Mouse (Mus musculus): Measurements from ENCODE around the gene Nudt1. TPM values are rescaled to one million over a fixed set of nuclear protein-coding genes. Genes with fewer than 3 reads are reported as not detected.

Nudt1 gene
- polyA plus RNA-seq, 1 experiment from 2014 or later, result 37.0 TPM

- no peak for ATAC-seq (ENCODE audit: insufficient read depth, low FRiP score)
- Histone ChIP-seq H3K9me3 (replicated peaks; ENCODE audit: control insufficient read depth, low read length) (no peaks in the 10 kb centered on the region), H3K4me2 (ENCODE audit: low read depth, low read length) (no peak overlapping the region), H3K27me3 (ENCODE audit: control insufficient read depth, insufficient read depth, low read length) (no peaks in the 10 kb centered on the region), H3K4me3 (replicated peaks; ENCODE audit: low read length) (no peak overlapping the region), H3K9ac (ENCODE audit: low read length) (no peak overlapping the region), H3K36me3 (ENCODE audit: control insufficient read depth, insufficient read depth, low read length) (peaks cover 4% of the 10 kb centered on the region; the same call in 1 of the 2 replicates), H3K4me1 (ENCODE audit: control insufficient read depth, insufficient read depth, low read length) (peaks cover 16% of the 10 kb centered on the region), H3K27ac (ENCODE audit: low read length) (no peak overlapping the region)
- 37% methylated on average over 2 of the region's 2 CpGs for WGBS
Measured at GRCm38 (mm10) chr5:140333631-140334030, 12.2 kb downstream of the Nudt1 start.

DNA sequence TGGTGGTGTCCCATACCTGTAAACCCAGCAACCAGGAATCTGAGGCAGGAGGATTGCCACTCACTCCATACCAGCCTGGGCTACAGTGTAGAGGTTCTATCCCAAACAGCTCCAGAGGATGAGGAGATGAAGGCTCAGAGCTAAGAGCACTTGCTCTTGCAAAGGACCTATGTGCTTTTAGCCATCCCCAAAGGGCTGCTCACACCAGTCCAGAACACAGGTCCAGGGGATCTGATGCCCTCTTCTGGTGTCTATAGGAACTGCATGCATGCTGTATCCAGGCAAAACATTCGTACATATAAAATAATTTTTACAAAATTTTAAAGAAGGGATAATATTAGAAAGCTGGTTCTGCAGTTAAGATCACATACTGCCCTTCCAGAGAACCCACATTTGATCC lies 15.2 kb downstream of the Nudt1 start:
- no peak overlapping the region for H3K4me2 ChIP-seq (ENCODE audit: low read depth, low read length)
- H3K27ac ChIP-seq (ENCODE audit: low read length), result no peak overlapping the region
- ATAC-seq (ENCODE audit: insufficient read depth, low FRiP score), result no peak
- peaks cover 7% of the 10 kb centered on the region; the same call in 1 of the 2 replicates for H3K4me1 ChIP-seq (ENCODE audit: control insufficient read depth, insufficient read depth, low read length)
- H3K9me3 ChIP-seq (replicated peaks; ENCODE audit: control insufficient read depth, low read length), result no peaks in the 10 kb centered on the region
- no peak overlapping the region for H3K4me3 ChIP-seq (replicated peaks; ENCODE audit: low read length)
- H3K27me3 ChIP-seq (ENCODE audit: control insufficient read depth, insufficient read depth, low read length), result no peaks in the 10 kb centered on the region
- peaks cover 17% of the 10 kb centered on the region for H3K36me3 ChIP-seq (ENCODE audit: control insufficient read depth, insufficient read depth, low read length)
- H3K9ac ChIP-seq (ENCODE audit: low read length), result no peak overlapping the region
- WGBS, result 89% methylated on average over 1 of the region's 1 CpGs

GRCm38 (mm10) chr5:140338779-140339178 lies 17.3 kb downstream of the Nudt1 start:
- 97% methylated on average over 4 of the region's 4 CpGs for WGBS
- Histone ChIP-seq H3K9ac (ENCODE audit: low read length) (no peak overlapping the region), H3K27me3 (ENCODE audit: control insufficient read depth, insufficient read depth, low read length) (no peaks in the 10 kb centered on the region), H3K4me3 (replicated peaks; ENCODE audit: low read length) (no peak overlapping the region), H3K4me1 (ENCODE audit: control insufficient read depth, insufficient read depth, low read length) (no peaks in the 10 kb centered on the region), H3K9me3 (replicated peaks; ENCODE audit: control insufficient read depth, low read length) (no peaks in the 10 kb centered on the region), H3K27ac (ENCODE audit: low read length) (no peak overlapping the region), H3K36me3 (ENCODE audit: control insufficient read depth, insufficient read depth, low read length) (peaks cover 17% of the 10 kb centered on the region), H3K4me2 (ENCODE audit: low read depth, low read length) (no peak overlapping the region)
- no peak for ATAC-seq (ENCODE audit: insufficient read depth, low FRiP score)

DNA sequence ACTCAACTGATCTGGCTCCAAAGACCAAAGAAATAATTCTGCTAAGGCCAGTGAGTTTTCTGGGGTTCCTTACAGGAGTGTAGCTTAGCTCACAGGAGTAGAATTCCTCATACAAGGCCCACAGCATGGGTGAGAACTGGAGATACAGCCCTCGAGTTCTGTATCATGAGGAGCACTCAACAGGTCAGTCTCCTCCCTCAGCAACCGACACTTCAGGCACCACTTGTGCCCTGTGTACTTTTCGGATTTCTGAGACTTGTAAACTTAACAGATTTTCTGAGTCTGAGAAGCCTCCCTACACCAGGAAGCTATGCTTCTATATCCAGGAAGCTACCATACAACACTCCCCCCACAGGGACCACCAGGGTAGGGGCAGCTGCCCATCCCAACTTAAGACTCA lies 18.4 kb downstream of the Nudt1 start:
- H3K27ac ChIP-seq (ENCODE audit: low read length), result no peak overlapping the region
- no peak overlapping the region for H3K9ac ChIP-seq (ENCODE audit: low read length)
- no peaks in the 10 kb centered on the region for H3K4me1 ChIP-seq (ENCODE audit: control insufficient read depth, insufficient read depth, low read length)
- no peak overlapping the region for H3K4me3 ChIP-seq (replicated peaks; ENCODE audit: low read length)
- no peak overlapping the region for H3K4me2 ChIP-seq (ENCODE audit: low read depth, low read length)
- peaks cover 17% of the 10 kb centered on the region for H3K36me3 ChIP-seq (ENCODE audit: control insufficient read depth, insufficient read depth, low read length)
- no peak for ATAC-seq (ENCODE audit: insufficient read depth, low FRiP score)
- H3K27me3 ChIP-seq (ENCODE audit: control insufficient read depth, insufficient read depth, low read length), result no peaks in the 10 kb centered on the region
- no peaks in the 10 kb centered on the region for H3K9me3 ChIP-seq (replicated peaks; ENCODE audit: control insufficient read depth, low read length)
- 85% methylated on average over 3 of the region's 3 CpGs for WGBS

GRCm38 (mm10) chr5:140342880-140343279 lies 21.4 kb downstream of the Nudt1 start:
- no peak for ATAC-seq (ENCODE audit: insufficient read depth, low FRiP score)
- WGBS, result 79% methylated on average over 4 of the region's 4 CpGs
- peaks cover 21% of the 10 kb centered on the region for H3K36me3 ChIP-seq (ENCODE audit: control insufficient read depth, insufficient read depth, low read length)

DNA sequence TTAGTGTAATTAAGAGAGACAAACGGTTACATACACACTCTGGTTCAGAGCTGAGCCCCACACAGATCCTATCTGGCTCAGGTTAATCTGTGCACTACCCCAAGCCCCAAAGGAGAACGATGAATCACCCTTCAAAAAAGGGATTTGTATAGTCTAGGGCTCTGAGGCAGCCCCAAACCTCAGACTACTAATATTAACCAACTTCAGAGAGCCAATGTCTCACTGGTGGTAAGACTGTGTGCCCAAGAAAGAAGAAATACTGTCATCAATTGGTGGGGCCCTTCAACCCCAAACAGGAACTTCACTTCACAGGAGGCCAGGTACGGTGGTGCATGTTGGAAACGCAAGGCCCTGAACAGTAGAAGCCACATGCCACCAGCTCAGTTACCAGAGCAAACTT lies 23.8 kb downstream of the Nudt1 start:
- Histone ChIP-seq H3K9me3 (replicated peaks; ENCODE audit: control insufficient read depth, low read length) (no peaks in the 10 kb centered on the region), H3K27ac (ENCODE audit: low read length) (no peak overlapping the region), H3K4me1 (ENCODE audit: control insufficient read depth, insufficient read depth, low read length) (no peaks in the 10 kb centered on the region), H3K9ac (ENCODE audit: low read length) (no peak overlapping the region), H3K27me3 (ENCODE audit: control insufficient read depth, insufficient read depth, low read length) (no peaks in the 10 kb centered on the region), H3K36me3 (ENCODE audit: control insufficient read depth, insufficient read depth, low read length) (0 out of 2 replicates have a peak, but pooled peaks cover 10% of the 10 kb centered on the region), H3K4me3 (replicated peaks; ENCODE audit: low read length) (no peak overlapping the region), H3K4me2 (ENCODE audit: low read depth, low read length) (no peak overlapping the region)
- no peak for ATAC-seq (ENCODE audit: insufficient read depth, low FRiP score)
- WGBS, result 83% methylated on average over 4 of the region's 4 CpGs

More at GRCm38 (mm10) chr5:140342880-140343279, 21.4 kb downstream of the Nudt1 start:
- Histone ChIP-seq H3K4me3 (replicated peaks; ENCODE audit: low read length) (no peak overlapping the region), H3K27me3 (ENCODE audit: control insufficient read depth, insufficient read depth, low read length) (no peaks in the 10 kb centered on the region), H3K9ac (ENCODE audit: low read length) (no peak overlapping the region), H3K4me1 (ENCODE audit: control insufficient read depth, insufficient read depth, low read length) (no peaks in the 10 kb centered on the region), H3K9me3 (replicated peaks; ENCODE audit: control insufficient read depth, low read length) (no peaks in the 10 kb centered on the region), H3K4me2 (ENCODE audit: low read depth, low read length) (no peak overlapping the region), H3K27ac (ENCODE audit: low read length) (no peak overlapping the region)

- no peaks in the 10 kb centered on the region for H3K4me1 ChIP-seq (ENCODE audit: control insufficient read depth, insufficient read depth, low read length)
- H3K27me3 ChIP-seq (ENCODE audit: control insufficient read depth, insufficient read depth, low read length), result no peaks in the 10 kb centered on the region
- H3K27ac ChIP-seq (ENCODE audit: low read length), result no peak overlapping the region
- no peak for ATAC-seq (ENCODE audit: insufficient read depth, low FRiP score)
- no peak overlapping the region for H3K4me3 ChIP-seq (replicated peaks; ENCODE audit: low read length)
- no peaks in the 10 kb centered on the region for H3K9me3 ChIP-seq (replicated peaks; ENCODE audit: control insufficient read depth, low read length)
- 91% methylated on average over 1 of the region's 1 CpGs for WGBS
- H3K36me3 ChIP-seq (ENCODE audit: control insufficient read depth, insufficient read depth, low read length), result 0 out of 2 replicates have a peak, but pooled peaks cover 8% of the 10 kb centered on the region
- H3K4me2 ChIP-seq (ENCODE audit: low read depth, low read length), result no peak overlapping the region
- no peak overlapping the region for H3K9ac ChIP-seq (ENCODE audit: low read length)
Measured at GRCm38 (mm10) chr5:140346050-140346449, 24.6 kb downstream of the Nudt1 start.

DNA sequence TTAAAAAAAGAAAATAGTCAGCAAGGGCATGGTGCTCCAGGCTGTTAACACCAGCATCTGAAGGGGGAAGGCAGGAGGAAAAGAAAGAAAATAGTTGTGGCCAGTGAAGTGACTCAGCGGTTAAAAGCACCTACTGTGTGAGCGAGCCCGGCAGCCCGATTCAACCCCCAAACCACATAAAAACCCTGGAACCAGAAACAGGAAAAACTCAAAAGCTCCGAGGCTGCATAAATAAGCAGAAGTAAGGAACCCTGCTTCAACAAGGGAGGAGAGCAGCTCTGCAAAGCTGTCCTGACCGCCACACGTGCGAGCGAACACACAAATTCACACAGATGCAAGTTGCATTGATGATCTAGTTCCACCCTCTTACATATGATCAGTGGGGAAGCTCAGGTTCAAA lies 28.4 kb downstream of the Nudt1 start:
- 93% methylated on average over 9 of the region's 9 CpGs for WGBS
- no peaks in the 10 kb centered on the region for H3K4me1 ChIP-seq (ENCODE audit: control insufficient read depth, insufficient read depth, low read length)
- H3K27me3 ChIP-seq (ENCODE audit: control insufficient read depth, insufficient read depth, low read length), result no peaks in the 10 kb centered on the region
- H3K9me3 ChIP-seq (replicated peaks; ENCODE audit: control insufficient read depth, low read length), result no peaks in the 10 kb centered on the region
- H3K36me3 ChIP-seq (ENCODE audit: control insufficient read depth, insufficient read depth, low read length), result peaks cover 14% of the 10 kb centered on the region
- no peak overlapping the region for H3K9ac ChIP-seq (ENCODE audit: low read length)
- no peak overlapping the region for H3K4me3 ChIP-seq (replicated peaks; ENCODE audit: low read length)
- H3K27ac ChIP-seq (ENCODE audit: low read length), result no peak overlapping the region
- H3K4me2 ChIP-seq (ENCODE audit: low read depth, low read length), result no peak overlapping the region
- no peak for ATAC-seq (ENCODE audit: insufficient read depth, low FRiP score)

DNA sequence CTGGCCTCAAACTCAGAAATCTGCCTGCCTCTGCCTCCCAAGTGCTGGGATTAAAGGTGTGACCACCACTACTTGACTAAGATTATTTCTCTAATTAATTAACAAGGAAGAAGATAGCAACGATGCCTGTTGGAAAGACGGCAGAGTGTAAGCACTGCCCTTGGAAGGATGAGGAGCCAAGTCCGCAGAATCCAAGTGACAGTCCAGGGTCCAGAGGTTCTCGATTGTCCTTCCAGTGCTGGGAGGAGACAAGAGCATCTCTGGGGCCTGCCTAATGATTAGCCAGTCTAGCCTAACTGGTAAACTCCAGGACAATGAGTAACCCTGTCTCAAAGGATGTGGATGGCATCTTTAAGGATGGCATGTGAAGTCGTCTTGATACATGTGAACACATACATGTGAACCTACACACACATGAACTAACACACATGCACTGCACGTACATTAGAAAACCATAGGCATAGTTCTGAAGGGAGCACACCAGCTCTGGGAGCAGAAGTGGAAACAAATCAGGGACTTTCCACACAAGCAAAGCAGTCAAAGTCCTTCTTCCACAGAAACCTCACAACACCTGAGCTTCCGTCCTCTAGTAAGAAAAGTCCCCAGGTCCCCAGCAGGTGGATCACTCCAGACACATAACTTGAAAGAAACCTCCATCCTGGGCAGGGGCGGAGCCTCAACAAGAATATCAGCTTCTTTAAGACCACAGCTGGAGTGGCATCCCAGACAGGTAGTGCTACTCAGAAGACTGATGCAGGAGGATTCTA lies 29.5 kb downstream of the Nudt1 start:
- H3K27ac ChIP-seq (ENCODE audit: low read length), result no peak overlapping the region
- 89% methylated on average over 8 of the region's 8 CpGs for WGBS
- ATAC-seq (ENCODE audit: insufficient read depth, low FRiP score), result no peak
- H3K9me3 ChIP-seq (replicated peaks; ENCODE audit: control insufficient read depth, low read length), result no peaks in the 10 kb centered on the region
- no peak overlapping the region for H3K4me2 ChIP-seq (ENCODE audit: low read depth, low read length)
- peaks cover 9% of the 10 kb centered on the region for H3K36me3 ChIP-seq (ENCODE audit: control insufficient read depth, insufficient read depth, low read length)
- H3K4me3 ChIP-seq (replicated peaks; ENCODE audit: low read length), result no peak overlapping the region
- H3K27me3 ChIP-seq (ENCODE audit: control insufficient read depth, insufficient read depth, low read length), result no peaks in the 10 kb centered on the region
- H3K4me1 ChIP-seq (ENCODE audit: control insufficient read depth, insufficient read depth, low read length), result no peaks in the 10 kb centered on the region
- H3K9ac ChIP-seq (ENCODE audit: low read length), result no peak overlapping the region
